Mouse (Mus musculus): Measurements from ENCODE around the gene Oprl1. TPM values are rescaled to one million over a fixed set of nuclear protein-coding genes. Genes with fewer than 3 reads are reported as not detected.

The Oprl1 gene
- under 1 TPM in 1 of 2 experiments, not detected in 1; 0.01 TPM for polyA plus RNA-seq (2012; fragmentation: generic; extraction: Trizol)

GRCm38 (mm10) chr2:181714903-181715326 lies at the start of gene Oprl1:
Gene Oprl1, plus strand, starts transcription at chr2:181715016.

DNA sequence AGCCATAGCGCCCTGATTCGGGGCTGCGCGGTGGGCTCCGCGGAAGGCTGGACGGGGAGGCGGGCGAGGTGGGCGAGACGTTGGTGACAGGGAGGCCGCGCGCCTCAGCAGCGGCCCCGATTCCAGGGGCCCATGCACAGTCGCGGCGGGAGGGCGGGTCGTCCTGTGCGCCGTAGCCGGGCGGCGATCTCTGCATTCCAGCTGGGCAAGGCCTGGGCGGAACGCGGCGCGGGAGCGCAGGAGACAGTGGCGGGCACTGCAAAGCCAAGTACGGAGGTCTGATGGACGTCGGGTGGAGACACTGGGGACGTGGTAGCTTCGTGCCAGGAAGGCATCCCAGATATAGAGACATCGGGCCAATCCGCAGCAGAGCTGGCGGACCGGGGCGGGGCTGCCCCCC lies 43.5 kb upstream of the Oprl1 start, which contains the start of gene Sox18:
Gene Sox18 (minus strand): TSS at position 315 of the 400 bp plus-strand sequence.

GRCm38 (mm10) chr2:181679951-181680715 lies 34.7 kb upstream of the Oprl1 start, which contains the start of gene Tcea2:
Gene Tcea2, plus strand, starts transcription at chr2:181680310.

GRCm38 (mm10) chr2:181693339-181694280 lies 21.2 kb upstream of the Oprl1 start, which contains the start of gene Rgs19:
Gene Rgs19, minus strand, starts transcription at chr2:181693977.

GRCm38 (mm10) chr2:181698241-181698640 lies 16.6 kb upstream of the Oprl1 start, which contains the start of gene Lkaaear1:
Gene Lkaaear1, minus strand, starts transcription at chr2:181698442.

DNA sequence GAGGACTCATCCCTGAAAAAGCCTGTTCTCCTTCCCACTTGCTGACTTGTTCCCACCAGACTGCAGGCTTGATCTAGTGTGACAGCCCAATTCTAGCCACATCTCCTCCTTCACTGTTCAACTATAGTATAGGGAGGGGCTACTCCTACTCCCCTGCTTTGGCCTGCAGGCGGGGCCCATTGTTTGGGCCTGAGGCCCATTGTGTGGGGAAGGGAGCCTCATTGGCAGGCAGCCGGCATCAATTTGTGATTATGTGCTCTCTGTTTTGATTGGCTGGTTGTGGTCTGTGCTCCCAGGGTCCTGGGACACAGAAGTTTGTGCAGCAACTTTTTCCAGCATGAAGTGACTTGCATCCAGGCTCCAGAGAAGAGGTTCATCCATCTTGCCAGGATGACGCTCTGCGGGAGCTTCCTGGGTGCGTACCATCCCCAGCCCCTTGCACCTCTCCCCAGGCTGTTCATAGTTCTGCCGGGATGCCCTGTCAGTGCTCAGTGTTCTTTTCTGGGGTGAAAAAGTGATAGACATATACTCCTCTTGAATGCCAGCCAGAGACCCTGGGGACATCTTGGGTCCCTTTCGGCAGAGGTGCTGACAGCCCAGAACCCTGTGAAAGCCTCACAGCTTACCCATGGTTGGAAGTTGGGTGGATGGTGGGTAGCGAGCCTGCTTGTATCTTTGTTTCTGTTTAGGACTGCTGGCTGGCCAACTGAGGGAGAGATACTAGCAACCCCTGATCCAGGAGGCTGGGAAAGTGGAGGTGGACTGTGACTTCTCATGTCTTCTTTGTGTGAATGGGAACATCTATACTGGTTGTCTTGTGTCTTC lies 48.4 kb downstream of the Oprl1 start, which contains the start of gene Myt1:
Gene Myt1 (plus strand): TSS at position 327 of the 825 bp plus-strand sequence.

Other genes starting within 250 kb of the Oprl1 start
- under 1 TPM in 1 of 2 experiments, not detected in 1; 0.15 TPM for gene Abhd16b, start 221.8 kb upstream of the Oprl1 start, polyA plus RNA-seq (2012; fragmentation: generic; extraction: Trizol)
- gene Tpd52l2, start 217.9 kb upstream of the Oprl1 start, polyA plus RNA-seq (2012; fragmentation: generic; extraction: Trizol), result 10 to 100 TPM; 61.2 to 89.0 TPM
- gene Dnajc5, start 194.5 kb upstream of the Oprl1 start, polyA plus RNA-seq (2012; fragmentation: generic; extraction: Trizol), result 10 to 100 TPM; 11.6 to 26.9 TPM
- gene Uckl1, start 130.1 kb upstream of the Oprl1 start, polyA plus RNA-seq (2012; fragmentation: generic; extraction: Trizol), result 10 to 100 TPM; 13.4 to 44.3 TPM
- 10 to 100 TPM; 16.1 to 53.3 TPM for gene Prpf6, start 123.1 kb upstream of the Oprl1 start, polyA plus RNA-seq (2012; fragmentation: generic; extraction: Trizol)
- 10 to 100 TPM in 1 of 2 experiments, 1 to 10 TPM in 1; 1.6 to 22.7 TPM for gene Zfp512b, start 122.2 kb upstream of the Oprl1 start, polyA plus RNA-seq (2012; fragmentation: generic; extraction: Trizol)
- 1 to 10 TPM in 1 of 2 experiments, under 1 TPM in 1; 0.49 to 1.1 TPM for gene Samd10, start 115.8 kb upstream of the Oprl1 start, polyA plus RNA-seq (2012; fragmentation: generic; extraction: Trizol)
- gene Gm29797, start 58.0 kb upstream of the Oprl1 start, polyA plus RNA-seq (2012; fragmentation: generic; extraction: Trizol), result under 1 TPM in 1 of 2 experiments, not detected in 1; 0.13 TPM
- gene Sox18, start 43.4 kb upstream of the Oprl1 start, polyA plus RNA-seq (2012; fragmentation: generic; extraction: Trizol), result under 1 TPM in 1 of 2 experiments, not detected in 1; 0.05 TPM
- gene Tcea2, start 34.7 kb upstream of the Oprl1 start, polyA plus RNA-seq (2012; fragmentation: generic; extraction: Trizol), result 10 to 100 TPM in 1 of 2 experiments, 1 to 10 TPM in 1; 1.5 to 12.1 TPM
- 10 to 100 TPM; 39.2 to 39.9 TPM for gene Rgs19, start 21.0 kb upstream of the Oprl1 start, polyA plus RNA-seq (2012; fragmentation: generic; extraction: Trizol)
- not detected for gene Lkaaear1, start 16.6 kb upstream of the Oprl1 start, polyA plus RNA-seq (2012; fragmentation: generic; extraction: Trizol)
- gene Myt1, start 48.3 kb downstream of the Oprl1 start, polyA plus RNA-seq (2012; fragmentation: generic; extraction: Trizol), result not detected
- 1 to 10 TPM in 1 of 2 experiments, under 1 TPM in 1; 0.28 to 5.4 TPM for gene Pcmtd2, start 122.8 kb downstream of the Oprl1 start, polyA plus RNA-seq (2012; fragmentation: generic; extraction: Trizol)
- gene Polr3k, start 149.3 kb downstream of the Oprl1 start, polyA plus RNA-seq (2012; fragmentation: generic; extraction: Trizol), result 10 to 100 TPM in 1 of 2 experiments, 1 to 10 TPM in 1; 7.2 to 10.1 TPM